ENCODE assay signal across 26 mouse cellular contexts in the genomic region with DNA sequence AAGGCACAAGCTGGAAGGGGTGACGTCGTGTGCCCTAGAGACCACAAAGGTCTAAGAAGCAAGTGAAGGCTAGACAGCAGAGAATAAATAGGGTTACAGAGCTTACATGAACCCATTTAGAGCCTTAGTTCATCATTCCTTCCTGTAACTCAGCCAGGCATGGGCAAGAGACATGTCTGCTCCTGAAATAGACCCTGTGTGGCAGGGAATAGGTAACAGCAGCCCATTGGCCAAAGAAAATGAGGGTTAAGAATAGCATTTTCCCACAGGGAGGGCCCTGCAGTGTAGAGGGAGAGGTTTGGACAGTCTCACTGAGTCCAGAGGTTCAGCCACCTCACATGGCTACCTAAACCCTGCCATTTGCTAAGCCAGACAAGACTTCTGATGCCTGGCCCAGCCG. TPM values are rescaled to one million over a fixed set of nuclear protein-coding genes. Genes with fewer than 3 reads are reported as not detected.
DNase-seq lines count a peak whose midpoint lies in the region; TF ChIP-seq lines count a peak whose summit lies in the region.
"Had no signal": no experiment of that assay in that cellular context is flagged by ENCODE, and none has a peak within 500 bp of the region (broad histone marks: within the 10 kb centered on the region; RNA-seq: fewer than 3 reads in every experiment).

No protein-coding gene starts in this region.

- peak overlapping the region; percentile 82 for H3K27ac ChIP-seq in gastrocnemius, adult 2 months
- H3K27ac ChIP-seq: forebrain, embryonic 13.5 days; hindbrain, embryonic 13.5 days; kidney, embryonic 15.5 days; layer of hippocampus, adult 2 months; left cerebral cortex, adult 2 months; limb, embryonic 12.5 days; liver, embryonic 15.5 days; midbrain, embryonic 10.5 days; midbrain, embryonic 15.5 days had no signal

- DNase-seq in gastrocnemius, adult 2 months = peak; percentile 65
- no peak for DNase-seq in gastrocnemius, postnatal 14 days
- DNase-seq in heart, adult 8-10 months (ENCODE audit: low spot score) = peak; percentile 55
- DNase-seq in heart, postnatal 36 days = no peak
- peak; percentile 26 for DNase-seq in kidney, adult 9 months
- no peak for DNase-seq in kidney, adult 11 months
- no peak for DNase-seq in testis, postnatal 10 days (ENCODE audit: low spot score)
- DNase-seq: adrenal gland, adult 8-10 months; cerebellum, adult 11 months; cerebellum, adult 9-10 months; cerebellum, postnatal 36 days; lung, embryonic 14.5 days; lung, postnatal 14 days; right cerebral cortex, postnatal 25 days; spleen, adult 18-20 months; thymus, adult 18-20 months; thymus, postnatal 4 days had no signal

- TF ChIP-seq CTCF in gastrocnemius, adult 2 months (IDR thresholded peaks at IDR 0.05) = no peak

- H3K4me3 ChIP-seq in gastrocnemius, adult 2 months = no peak overlapping the region
- H3K4me3 ChIP-seq: forebrain, embryonic 13.5 days; hindbrain, embryonic 13.5 days; kidney, embryonic 15.5 days; layer of hippocampus, adult 2 months; left cerebral cortex, adult 2 months; limb, embryonic 12.5 days; liver, embryonic 15.5 days; midbrain, embryonic 10.5 days; midbrain, embryonic 15.5 days had no signal

- intact Hi-C loops in gastrocnemius, adult 2 months (cut with DNase I) = no loop called here
- intact Hi-C loops in gastrocnemius, postnatal 14 days (cut with DNase I; ENCODE audit: low total_unique reads) = no loop called here
- intact Hi-C loops in heart, postnatal 36 days (cut with DNase I) = no loop called here

RNA-seq across cellular contexts. Expression of gene Wdr1, which starts 21.3 kb away (rescaled TPM):
- 10 to 100 TPM; 42.7 to 64.8 TPM for total RNA-seq in gastrocnemius, adult 2 months (2021)
- 10 to 100 TPM; 73.7 to 98.4 TPM for total RNA-seq in gastrocnemius, postnatal 14 days (2021)
- total RNA-seq in heart, adult 8-10 months (2022) = 100 to 1,000 TPM; 109 to 129 (median 118) TPM
- 100 to 1,000 TPM; 111 to 113 TPM for total RNA-seq in heart, postnatal 36 days (2021)

RNA-seq across cellular contexts. Expression of gene Slc2a9, which starts 38.8 kb away (rescaled TPM):
- total RNA-seq in gastrocnemius, adult 2 months (2021) = under 1 TPM; 0.20 to 0.25 TPM
- under 1 TPM; 0.86 to 0.96 TPM for total RNA-seq in gastrocnemius, postnatal 14 days (2021)
- 1 to 10 TPM in 3 of 4 experiments, under 1 TPM in 1; 0.94 to 2.1 (median 1.6) TPM for total RNA-seq in heart, adult 8-10 months (2022)
- 1 to 10 TPM; 1.4 to 2.3 TPM for total RNA-seq in heart, postnatal 36 days (2021)

Comparison
In these comparisons a context has a peak if more than half of its experiments do, and no peak if none do; other contexts are left out.
1. DNase-seq: peak in gastrocnemius, adult 2 months (single experiment), heart, adult 8-10 months (single experiment) and kidney, adult 9 months (single experiment); none in gastrocnemius, postnatal 14 days (single experiment), heart, postnatal 36 days (0 of 2), kidney, adult 11 months (single experiment) and testis, postnatal 10 days (single experiment).